Mouse (Mus musculus): ENCODE data around the gene Tlr12. TPM values are rescaled to one million over a fixed set of nuclear protein-coding genes. Genes with fewer than 3 reads are reported as not detected.

Gene Tlr12
- polyA plus RNA-seq, 1 experiment from 2014 or later: 1.9 TPM

DNA sequence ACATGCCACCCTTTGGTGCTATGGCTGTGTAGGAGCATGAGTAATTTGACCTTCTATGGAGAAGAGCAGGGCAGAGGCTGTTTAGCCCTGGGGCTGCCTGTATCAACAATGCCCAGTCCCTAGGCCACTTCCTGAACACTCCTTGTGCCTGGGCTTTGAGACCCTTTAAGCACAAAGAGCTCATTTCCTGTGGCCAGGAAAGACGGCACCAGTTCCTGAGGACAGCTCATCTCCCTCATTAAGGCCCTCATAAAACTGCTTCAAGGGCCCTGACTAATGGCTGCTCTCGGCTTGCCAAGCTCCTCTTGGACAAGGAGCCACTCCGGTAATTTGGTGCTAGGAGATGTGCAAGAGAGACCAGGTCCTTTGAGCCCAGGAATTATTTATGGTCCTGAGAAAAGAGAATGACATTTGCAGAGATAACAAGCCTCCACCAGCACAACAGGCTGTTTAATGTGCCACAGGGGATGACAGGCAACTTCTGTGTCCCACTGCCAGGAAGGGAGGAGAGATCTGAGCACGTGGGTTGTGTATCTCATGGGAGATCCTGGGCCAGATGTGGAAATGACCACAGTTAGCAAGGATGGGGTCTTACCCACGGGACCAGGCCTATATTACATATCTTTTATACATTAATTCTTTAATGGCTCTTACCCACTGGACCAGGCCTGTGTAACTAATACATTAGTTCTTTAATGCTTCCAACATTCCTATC lies 34.3 kb upstream of the Tlr12 start:
- WGBS: 36% methylated on average over 5 of the region's 5 CpGs
- Histone ChIP-seq H3K4me2 (ENCODE audit: low read length) (no peak overlapping the region), H3K9me3 (replicated peaks; ENCODE audit: control insufficient read depth, low read length, poor library complexity, severe bottlenecking) (no peaks in the 10 kb centered on the region), H3K4me1 (ENCODE audit: control insufficient read depth, insufficient read depth, low read length) (peaks cover 25% of the 10 kb centered on the region), H3K27me3 (ENCODE audit: control insufficient read depth, insufficient read depth, low read depth, low read length) (no peaks in the 10 kb centered on the region), H3K36me3 (ENCODE audit: control insufficient read depth, insufficient read depth, low read length) (no peaks in the 10 kb centered on the region), H3K9ac (ENCODE audit: low read depth, low read length) (no peak overlapping the region), H3K4me3 (ENCODE audit: low read depth, low read length) (no peak overlapping the region), H3K27ac (ENCODE audit: low read length) (peak overlapping the region; percentile 41; the same call in 1 of the 2 replicates)
- ATAC-seq: no peak

DNA sequence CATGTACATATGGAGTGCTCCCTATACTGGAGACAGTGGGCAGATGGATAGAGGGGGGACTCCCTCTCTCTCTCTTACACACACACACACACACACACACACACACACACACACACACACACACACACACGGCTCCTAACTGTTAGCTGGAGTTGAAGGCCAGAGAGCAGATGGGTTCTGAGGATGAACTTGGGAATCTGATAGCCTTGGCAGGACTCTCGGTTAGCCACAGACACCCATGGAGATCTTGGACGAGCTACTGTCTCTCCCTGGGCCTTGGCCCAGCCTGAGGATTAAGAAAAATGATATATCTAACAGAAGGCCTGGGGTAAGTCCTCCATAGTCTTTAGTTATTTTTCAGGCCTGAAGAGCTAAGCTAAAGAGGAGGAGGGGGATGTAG lies 33.1 kb upstream of the Tlr12 start:
- Histone ChIP-seq H3K27me3 (ENCODE audit: control insufficient read depth, insufficient read depth, low read depth, low read length) (no peaks in the 10 kb centered on the region), H3K9ac (ENCODE audit: low read depth, low read length) (no peak overlapping the region), H3K27ac (ENCODE audit: low read length) (no peak overlapping the region), H3K4me1 (ENCODE audit: control insufficient read depth, insufficient read depth, low read length) (peaks cover 18% of the 10 kb centered on the region), H3K4me3 (ENCODE audit: low read depth, low read length) (no peak overlapping the region), H3K9me3 (replicated peaks; ENCODE audit: control insufficient read depth, low read length, poor library complexity, severe bottlenecking) (no peaks in the 10 kb centered on the region), H3K36me3 (ENCODE audit: control insufficient read depth, insufficient read depth, low read length) (no peaks in the 10 kb centered on the region), H3K4me2 (ENCODE audit: low read length) (no peak overlapping the region)
- no peak for ATAC-seq
- 58% methylated on average over 3 of the region's 3 CpGs for WGBS

DNA sequence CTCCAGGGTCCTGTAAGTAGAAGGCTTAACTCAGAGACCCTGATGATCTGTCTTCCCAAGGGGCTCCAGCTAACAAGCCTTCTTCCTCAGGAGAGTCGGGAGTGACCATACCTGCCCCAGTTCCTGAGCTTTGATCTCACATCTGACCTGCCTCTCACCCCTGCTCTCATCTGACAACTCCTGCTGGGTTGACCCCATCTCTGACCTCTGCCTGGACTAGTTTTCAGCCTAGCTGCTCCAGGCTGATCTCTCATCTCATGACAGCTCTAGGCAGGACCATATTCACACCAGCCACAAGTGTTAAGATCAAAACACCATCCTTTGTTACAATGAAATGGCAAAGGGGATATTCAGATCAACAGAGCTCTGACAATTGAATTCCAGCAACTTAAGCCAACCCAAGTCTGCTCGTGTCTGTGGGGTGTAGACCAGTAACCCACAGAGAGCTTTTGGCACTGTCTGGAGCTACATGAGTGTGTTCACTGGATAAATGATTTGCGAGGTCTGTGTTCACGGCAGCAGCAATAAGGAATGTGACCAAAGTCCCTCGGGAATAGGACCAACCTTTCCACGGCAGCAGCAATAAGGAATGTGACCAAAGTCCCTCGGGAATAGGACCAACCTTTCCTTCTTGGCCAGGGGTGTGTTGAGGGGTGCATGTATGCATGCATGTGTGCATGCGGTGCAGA lies 30.3 kb upstream of the Tlr12 start:
- peaks cover 7% of the 10 kb centered on the region for H3K4me1 ChIP-seq (ENCODE audit: control insufficient read depth, insufficient read depth, low read length)
- H3K4me3 ChIP-seq (ENCODE audit: low read depth, low read length): no peak overlapping the region
- H3K9me3 ChIP-seq (replicated peaks; ENCODE audit: control insufficient read depth, low read length, poor library complexity, severe bottlenecking): no peaks in the 10 kb centered on the region
- ATAC-seq: no peak
- H3K27ac ChIP-seq (ENCODE audit: low read length): no peak overlapping the region
- H3K9ac ChIP-seq (ENCODE audit: low read depth, low read length): no peak overlapping the region
- no peaks in the 10 kb centered on the region for H3K27me3 ChIP-seq (ENCODE audit: control insufficient read depth, insufficient read depth, low read depth, low read length)
- no peaks in the 10 kb centered on the region for H3K36me3 ChIP-seq (ENCODE audit: control insufficient read depth, insufficient read depth, low read length)
- H3K4me2 ChIP-seq (ENCODE audit: low read length): no peak overlapping the region
- 63% methylated on average over 8 of the region's 8 CpGs for WGBS

DNA sequence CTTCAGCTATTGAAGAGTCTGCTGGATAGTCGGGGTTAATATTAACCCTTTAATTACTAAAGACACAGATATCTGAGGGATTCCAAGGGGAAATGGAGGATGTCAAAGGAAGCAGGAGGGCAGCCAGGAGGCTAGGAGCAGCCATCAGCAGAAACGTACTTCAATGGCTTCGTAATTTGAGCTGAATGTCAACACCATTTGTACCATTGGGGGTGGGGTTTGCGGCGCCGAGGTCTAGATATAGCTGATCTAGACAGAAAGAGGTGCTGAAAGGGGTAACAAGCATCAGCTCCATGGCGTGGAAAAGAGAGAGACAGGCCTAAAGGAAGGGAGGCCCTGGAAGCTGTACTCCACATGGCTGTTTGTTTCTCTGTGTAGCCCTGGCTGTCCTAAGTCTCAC lies 28.3 kb upstream of the Tlr12 start:
- no peak overlapping the region for H3K4me2 ChIP-seq (ENCODE audit: low read length)
- no peaks in the 10 kb centered on the region for H3K36me3 ChIP-seq (ENCODE audit: control insufficient read depth, insufficient read depth, low read length)
- no peak overlapping the region for H3K9ac ChIP-seq (ENCODE audit: low read depth, low read length)
- WGBS: 62% methylated on average over 7 of the region's 7 CpGs
- no peaks in the 10 kb centered on the region; the same call in 1 of the 2 replicates for H3K4me1 ChIP-seq (ENCODE audit: control insufficient read depth, insufficient read depth, low read length)
- H3K9me3 ChIP-seq (replicated peaks; ENCODE audit: control insufficient read depth, low read length, poor library complexity, severe bottlenecking): no peaks in the 10 kb centered on the region
- H3K27ac ChIP-seq (ENCODE audit: low read length): no peak overlapping the region
- ATAC-seq: no peak
- no peaks in the 10 kb centered on the region for H3K27me3 ChIP-seq (ENCODE audit: control insufficient read depth, insufficient read depth, low read depth, low read length)
- no peak overlapping the region for H3K4me3 ChIP-seq (ENCODE audit: low read depth, low read length)

DNA sequence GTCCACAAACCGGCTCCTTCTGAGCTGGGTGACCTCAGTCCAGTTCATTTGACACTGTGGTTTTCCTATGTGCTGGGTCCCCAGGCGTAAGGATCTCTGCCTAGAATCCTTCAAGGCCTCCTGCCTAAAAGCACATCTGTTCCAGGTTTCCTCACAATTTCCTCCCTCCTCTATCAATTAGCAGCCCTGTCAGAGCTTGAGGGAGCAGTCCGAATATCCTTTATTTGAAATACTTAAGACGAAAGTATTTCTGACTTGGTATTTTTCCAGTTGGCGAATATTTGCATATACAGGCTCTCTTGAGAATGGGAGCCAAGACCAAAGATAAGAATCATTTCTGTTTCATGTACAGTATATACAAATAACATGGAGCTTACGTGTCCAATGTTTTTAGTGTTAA lies 27.5 kb upstream of the Tlr12 start:
- no peaks in the 10 kb centered on the region for H3K36me3 ChIP-seq (ENCODE audit: control insufficient read depth, insufficient read depth, low read length)
- 78% methylated on average over 6 of the region's 6 CpGs for WGBS

DNA sequence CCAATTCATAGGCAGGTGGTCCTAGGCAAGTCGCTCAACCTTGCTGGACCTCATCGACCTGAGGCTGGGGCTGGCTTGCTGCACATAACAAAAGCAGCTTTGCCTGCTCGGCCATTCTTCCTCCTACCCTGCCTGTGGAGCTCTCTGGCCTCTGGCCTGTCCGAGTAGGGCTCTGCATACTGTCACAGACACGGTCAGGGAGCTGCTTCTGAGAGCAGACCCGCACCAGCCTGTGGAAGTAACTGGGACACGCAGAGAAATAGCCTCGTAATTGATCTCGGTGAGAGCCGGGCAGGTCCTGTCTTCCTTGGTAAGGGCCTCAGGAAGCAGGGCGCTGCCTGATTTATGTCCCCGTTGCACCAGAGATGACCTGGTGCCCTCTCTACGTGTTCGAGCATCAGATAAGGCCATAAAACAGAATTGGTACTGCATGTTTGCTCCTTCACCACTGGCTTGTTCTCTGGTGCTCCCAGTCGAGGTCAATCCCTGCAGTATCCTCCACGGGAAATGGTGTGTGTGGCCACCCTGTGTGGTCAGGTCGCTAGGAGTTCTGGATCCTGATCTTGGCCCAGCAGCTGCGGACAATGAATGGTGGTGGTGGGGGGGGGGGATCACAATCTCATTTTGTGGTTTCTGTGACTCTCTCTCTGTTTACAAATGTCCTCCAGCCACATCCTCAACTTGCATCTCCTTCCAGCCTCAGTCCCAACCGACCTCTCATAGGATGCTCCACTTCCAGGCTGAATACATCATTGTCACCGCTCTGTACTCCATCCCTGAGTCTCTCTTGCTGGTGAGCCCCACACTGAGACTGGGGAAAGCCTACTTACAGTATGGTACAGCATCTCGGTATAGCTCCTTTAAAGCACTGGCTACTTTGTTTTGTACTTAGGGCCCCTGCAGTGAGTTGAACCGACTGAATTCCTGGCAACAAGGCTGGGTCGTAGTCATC lies 23.6 kb upstream of the Tlr12 start:
- Histone ChIP-seq H3K4me2 (ENCODE audit: low read length) (no peak overlapping the region), H3K4me3 (ENCODE audit: low read depth, low read length) (no peak overlapping the region), H3K9ac (ENCODE audit: low read depth, low read length) (no peak overlapping the region), H3K27ac (ENCODE audit: low read length) (no peak overlapping the region), H3K9me3 (replicated peaks; ENCODE audit: control insufficient read depth, low read length, poor library complexity, severe bottlenecking) (no peaks in the 10 kb centered on the region), H3K4me1 (ENCODE audit: control insufficient read depth, insufficient read depth, low read length) (0 out of 2 replicates have a peak, but pooled peaks cover 2% of the 10 kb centered on the region), H3K27me3 (ENCODE audit: control insufficient read depth, insufficient read depth, low read depth, low read length) (no peaks in the 10 kb centered on the region), H3K36me3 (ENCODE audit: control insufficient read depth, insufficient read depth, low read length) (no peaks in the 10 kb centered on the region)
- no peak for ATAC-seq
- 61% methylated on average over 23 of the region's 23 CpGs for WGBS

More for the DNA sequence above, 27.5 kb upstream of the Tlr12 start:
- Histone ChIP-seq H3K9ac (ENCODE audit: low read depth, low read length) (no peak overlapping the region), H3K27ac (ENCODE audit: low read length) (no peak overlapping the region), H3K27me3 (ENCODE audit: control insufficient read depth, insufficient read depth, low read depth, low read length) (no peaks in the 10 kb centered on the region), H3K4me2 (ENCODE audit: low read length) (no peak overlapping the region), H3K4me1 (ENCODE audit: control insufficient read depth, insufficient read depth, low read length) (no peaks in the 10 kb centered on the region), H3K9me3 (replicated peaks; ENCODE audit: control insufficient read depth, low read length, poor library complexity, severe bottlenecking) (no peaks in the 10 kb centered on the region), H3K4me3 (ENCODE audit: low read depth, low read length) (no peak overlapping the region)
- ATAC-seq: no peak

DNA sequence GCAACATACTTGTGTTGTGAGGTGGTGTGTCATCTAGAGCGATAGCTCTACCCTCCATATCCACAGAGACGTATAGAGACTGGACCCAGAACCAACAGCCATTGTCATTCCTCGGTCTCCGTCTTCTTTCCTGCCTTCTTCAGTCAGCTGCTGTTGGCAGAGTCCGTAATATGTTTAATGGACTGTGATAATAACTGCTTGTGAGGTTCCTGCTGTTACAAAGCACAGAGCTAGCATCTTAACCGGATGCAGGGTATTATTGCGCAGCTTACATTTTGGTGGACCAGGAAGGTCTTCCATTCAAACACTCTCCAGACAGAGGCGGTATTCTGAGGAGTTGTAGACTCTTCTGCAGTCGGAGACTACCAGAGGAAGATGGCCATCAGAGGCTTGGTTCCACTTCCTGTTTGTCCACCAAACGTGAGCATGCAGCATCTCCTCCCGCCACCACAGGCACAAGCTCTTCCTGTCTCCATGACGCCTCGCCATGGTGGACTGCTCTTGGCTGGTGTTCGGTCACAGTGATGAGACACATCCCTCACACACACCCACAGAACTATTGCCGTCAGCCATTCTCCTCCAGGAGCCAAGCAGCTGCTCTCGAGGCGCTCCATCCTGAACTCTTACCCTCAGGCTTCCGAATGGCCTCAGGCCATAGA lies 20.0 kb upstream of the Tlr12 start:
- no peak overlapping the region for H3K4me3 ChIP-seq (ENCODE audit: low read depth, low read length)
- H3K4me1 ChIP-seq (ENCODE audit: control insufficient read depth, insufficient read depth, low read length): 0 out of 2 replicates have a peak, but pooled peaks cover 2% of the 10 kb centered on the region
- 86% methylated on average over 18 of the region's 18 CpGs for WGBS
- no peak for ATAC-seq
- no peak overlapping the region for H3K4me2 ChIP-seq (ENCODE audit: low read length)
- no peaks in the 10 kb centered on the region for H3K36me3 ChIP-seq (ENCODE audit: control insufficient read depth, insufficient read depth, low read length)
- H3K27me3 ChIP-seq (ENCODE audit: control insufficient read depth, insufficient read depth, low read depth, low read length): no peaks in the 10 kb centered on the region
- no peak overlapping the region for H3K27ac ChIP-seq (ENCODE audit: low read length)
- H3K9me3 ChIP-seq (replicated peaks; ENCODE audit: control insufficient read depth, low read length, poor library complexity, severe bottlenecking): no peaks in the 10 kb centered on the region
- H3K9ac ChIP-seq (ENCODE audit: low read depth, low read length): no peak overlapping the region

DNA sequence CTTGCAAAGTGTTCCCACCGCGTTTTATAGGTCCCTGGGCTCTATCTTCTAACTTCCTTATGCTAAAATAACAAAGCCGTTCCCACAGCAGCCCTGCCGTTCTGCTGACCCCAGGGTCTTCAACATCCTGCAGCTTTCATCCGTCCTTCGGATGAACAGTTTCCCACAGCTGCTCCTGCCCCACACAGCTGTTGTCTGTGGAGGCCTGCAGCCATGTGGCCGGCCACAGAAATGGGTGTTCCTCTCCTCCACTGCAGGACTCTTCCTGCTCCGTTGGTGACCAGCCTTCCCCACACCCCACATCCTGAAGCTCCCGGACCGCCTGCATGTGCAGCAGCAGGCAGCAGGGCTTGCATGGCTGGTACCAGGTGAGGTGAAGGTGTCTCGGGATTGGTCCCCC lies 18.8 kb upstream of the Tlr12 start:
- Histone ChIP-seq H3K27me3 (ENCODE audit: control insufficient read depth, insufficient read depth, low read depth, low read length) (no peaks in the 10 kb centered on the region), H3K4me1 (ENCODE audit: control insufficient read depth, insufficient read depth, low read length) (0 out of 2 replicates have a peak, but pooled peaks cover 2% of the 10 kb centered on the region), H3K9me3 (replicated peaks; ENCODE audit: control insufficient read depth, low read length, poor library complexity, severe bottlenecking) (no peaks in the 10 kb centered on the region), H3K9ac (ENCODE audit: low read depth, low read length) (no peak overlapping the region), H3K27ac (ENCODE audit: low read length) (no peak overlapping the region), H3K36me3 (ENCODE audit: control insufficient read depth, insufficient read depth, low read length) (no peaks in the 10 kb centered on the region), H3K4me3 (ENCODE audit: low read depth, low read length) (no peak overlapping the region), H3K4me2 (ENCODE audit: low read length) (no peak overlapping the region)
- 56% methylated on average over 11 of the region's 11 CpGs for WGBS
- ATAC-seq: no peak

All from midbrain, embryonic 16.5 days (tissue).